Mouse (Mus musculus) intestine, embryonic 16.5 days (tissue): ENCODE results near the gene Pacrg. TPM values are rescaled to one million over a fixed set of nuclear protein-coding genes. Genes with fewer than 3 reads are reported as not detected.

Source experiments
- ATAC-seq: fragments of 200-750 bp; cut with Nextera tagmentation; 2 replicates; pipeline ENCODE4 v1.8.0; 2017; ENCODE audit warnings: moderate TSS enrichment, moderate library complexity
- H3K27ac ChIP-seq: fragments of 300-500 bp; sonication (generic); 2 replicates; pipeline ENCODE4 v1.5.1; 2014; ENCODE audit warnings: mild to moderate bottlenecking, low read length
- H3K27me3 ChIP-seq: fragments of 300-500 bp; sonication (generic); replicated peaks from 2 replicates; pipeline ENCODE4 v1.6.1; 2014; ENCODE audit warnings: low read length, control low read depth, mixed read lengths; ENCODE audit not compliant: control insufficient read depth, insufficient read depth
- H3K36me3 ChIP-seq: fragments of 300-500 bp; sonication (generic); 2 replicates; pipeline ENCODE4 v1.6.1; 2014; ENCODE audit warnings: low read length, control low read depth; ENCODE audit not compliant: control insufficient read depth, insufficient read depth
- H3K4me1 ChIP-seq: fragments of 300-500 bp; sonication (generic); 2 replicates; pipeline ENCODE4 v1.6.1; 2014; ENCODE audit warnings: low read length, control low read depth, mixed read lengths; ENCODE audit not compliant: control insufficient read depth, insufficient read depth
- H3K4me2 ChIP-seq: fragments of 300-500 bp; sonication (generic); 2 replicates; pipeline ENCODE4 v1.6.1; 2014; ENCODE audit warnings: low read depth, low read length, control low read depth
- H3K4me3 ChIP-seq: fragments of 300-500 bp; sonication (generic); 2 replicates; pipeline ENCODE4 v1.5.1; 2014; ENCODE audit warnings: mild to moderate bottlenecking, low read length
- H3K9ac ChIP-seq: fragments of 300-500 bp; sonication (generic); 2 replicates; pipeline ENCODE4 v1.6.1; 2014; ENCODE audit warnings: low read depth, low read length
- H3K9me3 ChIP-seq: fragments of 300-500 bp; sonication (generic); 2 replicates; pipeline ENCODE4 v1.6.1; 2016; ENCODE audit warnings: low read length, control low read depth; ENCODE audit not compliant: control insufficient read depth
- WGBS: fragments of 180-500 bp; shearing (Covaris S2); extraction: QIAGEN DNeasy Blood & Tissue Kit; methylation state at CpG from one replicate; pipeline ENCODE4 v1.1.7; 2014; 5-methylcytosine and 5-hydroxymethylcytosine counted together
- polyA plus RNA-seq: library from polyadenylated mRNA; unstranded; fragments of >200 nt; fragmentation: Nextera tagmentation; extraction: Ambion mirVana; gene quantifications from 2 replicates; pipeline ENCODE4 v1.2.1, GENCODE M21; 2015

Gene Pacrg
- polyA plus RNA-seq, result 0.56 and 0.66 TPM in 2 replicates

DNA sequence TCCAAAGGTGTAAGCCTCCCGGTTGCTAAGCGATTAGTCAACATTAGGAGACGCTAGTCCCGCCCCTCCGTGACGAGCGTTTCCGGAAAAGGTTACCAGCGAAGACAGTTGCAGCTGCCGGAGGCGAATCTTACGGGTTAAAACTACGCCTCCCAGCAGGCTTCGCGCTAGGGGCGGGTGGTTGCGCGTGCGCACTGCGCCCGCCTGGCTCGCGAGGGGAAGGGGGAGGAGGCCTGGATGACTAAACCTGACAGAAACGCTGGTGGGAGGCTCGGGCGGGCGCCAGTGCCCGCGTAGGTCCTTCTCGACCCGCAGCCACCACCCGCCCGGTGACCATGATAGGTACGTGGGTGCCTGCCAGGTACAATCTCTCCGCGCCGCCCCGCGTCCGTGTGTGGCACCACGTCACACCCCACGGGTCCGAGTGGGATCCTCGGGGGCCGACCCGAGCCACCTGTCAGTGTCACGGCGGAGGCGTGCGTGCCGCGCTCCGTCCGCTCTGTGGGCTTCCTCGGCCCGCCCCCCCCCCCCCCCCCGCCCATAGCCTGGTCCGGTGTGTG is at the start of gene Pacrg, which contains the start of gene Prkn:
Gene Pacrg, minus strand, starts transcription at position 164 of the 560 bp plus-strand sequence.
Gene Prkn, plus strand, starts transcription at position 237 of the 560 bp plus-strand sequence.
- H3K4me3 ChIP-seq, result peak within 1 kb of the TSS; percentile 82
- no peak within 1 kb of the TSS for H3K27ac ChIP-seq
- WGBS, result under 1% methylated on average over 52 of the region's 58 CpGs
- no peaks in the 10 kb centered on the region for H3K27me3 ChIP-seq
- H3K9ac ChIP-seq, result peak within 1 kb of the TSS; percentile 81
- no peaks in the 10 kb centered on the region for H3K9me3 ChIP-seq
- peak; percentile 99 for ATAC-seq
- peak within 1 kb of the TSS; percentile 95 for H3K4me2 ChIP-seq
- no peaks in the 10 kb centered on the region for H3K36me3 ChIP-seq
- H3K4me1 ChIP-seq, result no peaks in the 10 kb centered on the region

GRCm38 (mm10) chr17:10887924-10888323 is 47.8 kb upstream of the Pacrg start:
- Histone ChIP-seq H3K9me3 (no peaks in the 10 kb centered on the region), H3K27ac (no peak overlapping the region), H3K4me3 (no peak overlapping the region), H3K4me1 (no peaks in the 10 kb centered on the region), H3K4me2 (no peak overlapping the region), H3K9ac (no peak overlapping the region), H3K36me3 (no peaks in the 10 kb centered on the region), H3K27me3 (no peaks in the 10 kb centered on the region)
- 28% methylated on average over 4 of the region's 4 CpGs for WGBS
- ATAC-seq, result no peak

DNA sequence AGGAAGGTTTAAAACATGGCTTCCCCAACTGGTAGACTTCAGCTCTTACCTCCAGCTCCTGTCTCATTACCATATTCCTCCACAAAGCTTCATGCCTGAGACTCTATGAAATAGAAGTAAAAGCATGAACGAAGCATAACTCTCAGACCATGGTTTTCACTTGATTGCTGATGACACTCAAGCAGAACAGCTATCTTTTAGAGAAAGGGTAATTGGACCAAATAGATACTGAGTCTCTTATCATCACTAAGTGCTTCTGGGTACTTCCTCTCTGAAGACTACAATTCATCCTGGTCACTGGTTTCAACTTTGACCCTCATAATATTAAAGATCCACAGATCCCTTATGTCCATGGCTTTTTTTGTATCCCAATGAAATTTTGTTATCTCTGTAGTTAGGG is 42.1 kb upstream of the Pacrg start:
- Histone ChIP-seq H3K4me3 (no peak overlapping the region), H3K4me2 (no peak overlapping the region), H3K27ac (no peak overlapping the region), H3K9ac (no peak overlapping the region), H3K27me3 (no peaks in the 10 kb centered on the region), H3K4me1 (no peaks in the 10 kb centered on the region), H3K9me3 (no peaks in the 10 kb centered on the region), H3K36me3 (no peaks in the 10 kb centered on the region)
- 95% methylated on average over 1 of the region's 1 CpGs for WGBS
- no peak for ATAC-seq

DNA sequence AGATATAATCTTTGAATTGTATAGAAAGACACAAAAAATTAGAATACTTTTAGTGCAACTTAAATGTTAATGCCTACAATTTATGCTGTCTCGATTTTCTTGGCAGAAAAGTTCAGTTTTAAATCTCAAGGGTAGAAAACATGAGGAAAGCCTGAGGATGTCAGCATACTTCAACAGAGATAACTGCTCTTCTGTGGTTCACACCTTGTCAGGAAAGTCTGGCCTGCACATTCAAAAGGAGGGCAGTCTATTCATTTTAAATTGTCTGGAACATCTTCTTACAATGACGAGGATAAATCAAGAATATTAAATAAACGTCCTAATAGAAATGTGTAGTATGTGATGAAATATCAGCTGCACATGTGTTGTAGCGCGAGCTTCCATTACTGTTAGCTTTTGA is 38.9 kb upstream of the Pacrg start:
- no peaks in the 10 kb centered on the region for H3K4me1 ChIP-seq
- no peak overlapping the region for H3K4me2 ChIP-seq
- H3K36me3 ChIP-seq, result no peaks in the 10 kb centered on the region
- no peak overlapping the region for H3K27ac ChIP-seq
- H3K9me3 ChIP-seq, result no peaks in the 10 kb centered on the region
- no peak overlapping the region for H3K9ac ChIP-seq
- no peak for ATAC-seq
- WGBS, result 82% methylated on average over 5 of the region's 5 CpGs
- H3K4me3 ChIP-seq, result no peak overlapping the region
- H3K27me3 ChIP-seq, result no peaks in the 10 kb centered on the region

GRCm38 (mm10) chr17:10874208-10875187 is 34.4 kb upstream of the Pacrg start:
- Histone ChIP-seq H3K4me1 (no peaks in the 10 kb centered on the region), H3K27me3 (no peaks in the 10 kb centered on the region), H3K36me3 (no peaks in the 10 kb centered on the region), H3K9ac (no peak overlapping the region), H3K9me3 (no peaks in the 10 kb centered on the region), H3K27ac (no peak overlapping the region), H3K4me3 (no peak overlapping the region), H3K4me2 (no peak overlapping the region)
- ATAC-seq, result no peak
- 81% methylated on average over 7 of the region's 7 CpGs for WGBS

GRCm38 (mm10) chr17:10854207-10854606 is 14.1 kb upstream of the Pacrg start:
- no peak overlapping the region for H3K9ac ChIP-seq
- no peaks in the 10 kb centered on the region for H3K27me3 ChIP-seq
- no peaks in the 10 kb centered on the region for H3K9me3 ChIP-seq
- ATAC-seq, result no peak
- no peak overlapping the region for H3K4me3 ChIP-seq
- no peaks in the 10 kb centered on the region for H3K4me1 ChIP-seq
- no peak overlapping the region for H3K27ac ChIP-seq
- 89% methylated on average over 3 of the region's 3 CpGs for WGBS
- H3K36me3 ChIP-seq, result no peaks in the 10 kb centered on the region
- H3K4me2 ChIP-seq, result no peak overlapping the region

DNA sequence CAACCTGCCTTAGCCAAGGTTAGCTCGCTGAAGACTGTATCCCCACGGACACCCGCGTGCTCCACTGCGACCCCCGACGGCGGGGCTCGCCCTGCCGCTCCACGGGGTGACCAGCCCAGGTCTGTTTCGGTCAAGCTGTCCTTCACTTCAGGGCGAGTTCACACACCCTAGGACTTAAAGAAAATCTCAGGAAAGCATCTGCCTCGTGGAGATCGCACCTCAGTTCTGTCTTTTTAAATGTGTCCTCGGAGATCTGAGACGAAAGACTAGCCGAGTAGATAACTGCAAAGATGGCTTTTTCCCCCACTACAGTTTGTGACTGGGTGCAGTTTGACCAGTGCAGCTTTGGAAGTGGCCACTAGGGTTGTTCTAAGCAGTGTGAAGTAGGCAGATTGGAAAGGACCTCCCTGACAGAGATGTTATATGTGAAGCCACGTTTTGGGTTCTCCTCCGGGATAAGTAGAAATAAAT is 655 bp upstream of the Pacrg start:
- no peaks in the 10 kb centered on the region for H3K4me1 ChIP-seq
- peak overlapping the region; percentile 95 for H3K4me2 ChIP-seq
- no peak overlapping the region for H3K27ac ChIP-seq
- H3K9ac ChIP-seq, result peak overlapping the region; percentile 81
- ATAC-seq, result peak; percentile 66
- 2% methylated on average over 20 of the region's 20 CpGs for WGBS
- no peaks in the 10 kb centered on the region for H3K36me3 ChIP-seq
- H3K4me3 ChIP-seq, result peak overlapping the region; percentile 82
- no peaks in the 10 kb centered on the region for H3K9me3 ChIP-seq
- no peaks in the 10 kb centered on the region for H3K27me3 ChIP-seq

DNA sequence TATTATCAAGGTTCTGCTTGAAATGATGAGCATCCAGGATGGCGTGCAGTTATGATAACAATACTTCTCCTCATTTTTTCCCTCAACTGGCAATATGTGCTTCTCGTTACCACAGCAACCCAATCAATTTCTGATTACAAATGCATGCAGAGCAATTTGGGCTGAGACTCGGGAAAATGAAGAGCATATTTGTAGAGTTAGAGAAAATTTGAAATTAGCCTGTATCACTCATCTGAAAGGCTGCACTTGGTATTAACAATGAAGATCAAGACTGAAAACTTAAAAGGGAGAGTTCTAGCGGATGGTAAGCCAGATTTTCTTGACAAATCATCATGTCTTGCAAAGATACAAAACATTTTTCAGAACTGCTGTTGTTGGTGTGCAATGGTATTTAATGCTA is 21.1 kb downstream of the Pacrg start:
- Histone ChIP-seq H3K4me3 (no peak overlapping the region), H3K9me3 (no peaks in the 10 kb centered on the region), H3K36me3 (no peaks in the 10 kb centered on the region), H3K4me2 (no peak overlapping the region), H3K27ac (no peak overlapping the region), H3K27me3 (no peaks in the 10 kb centered on the region), H3K9ac (no peak overlapping the region), H3K4me1 (no peaks in the 10 kb centered on the region)
- WGBS, result 69% methylated on average over 4 of the region's 4 CpGs
- ATAC-seq, result no peak

DNA sequence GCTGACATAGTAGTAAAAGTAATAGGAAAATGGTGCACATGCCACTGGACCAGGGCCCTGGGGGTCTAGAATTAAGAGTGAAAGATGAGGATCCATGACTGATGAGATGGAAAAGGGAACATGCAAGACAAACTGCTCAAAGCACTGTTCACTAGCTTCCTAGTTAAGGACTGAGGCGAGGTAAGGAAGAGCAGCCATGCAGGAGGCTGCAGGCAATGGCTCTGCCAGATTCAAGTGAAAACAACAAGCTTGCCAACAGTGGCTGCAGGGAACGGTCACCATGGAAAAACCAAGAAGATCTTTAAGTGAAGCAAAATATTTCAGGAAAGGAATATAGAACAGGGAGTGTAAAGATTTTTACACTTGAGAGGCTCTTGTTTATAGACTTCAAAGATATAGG is 31.5 kb downstream of the Pacrg start:
- no peaks in the 10 kb centered on the region for H3K36me3 ChIP-seq
- no peak overlapping the region for H3K4me2 ChIP-seq
- H3K27ac ChIP-seq, result no peak overlapping the region
- no peak overlapping the region for H3K9ac ChIP-seq
- no peaks in the 10 kb centered on the region for H3K4me1 ChIP-seq
- 78% methylated on average over 2 of the region's 2 CpGs for WGBS
- H3K27me3 ChIP-seq, result no peaks in the 10 kb centered on the region
- no peak overlapping the region for H3K4me3 ChIP-seq
- ATAC-seq, result no peak
- H3K9me3 ChIP-seq, result no peaks in the 10 kb centered on the region
